Mouse (Mus musculus) olfactory bulb, adult 2 months (tissue): ENCODE results near the gene Xpc.

Experiments used
- CTCF ChIP-seq: fragments of 200-500 bp; IDR thresholded peaks from 2 replicates; pipeline ENCODE4 v1.5.1; 2012; ENCODE audit warnings: low read depth, mild to moderate bottlenecking, low read length, moderate library complexity; ENCODE audit not compliant: insufficient read depth
- POLR2A ChIP-seq: fragments of 200-500 bp; IDR thresholded peaks from 2 replicates; pipeline ENCODE4 v1.6.1; 2012; ENCODE audit warnings: mild to moderate bottlenecking, low read depth, low read length, moderate library complexity; ENCODE audit not compliant: insufficient read depth

DNA sequence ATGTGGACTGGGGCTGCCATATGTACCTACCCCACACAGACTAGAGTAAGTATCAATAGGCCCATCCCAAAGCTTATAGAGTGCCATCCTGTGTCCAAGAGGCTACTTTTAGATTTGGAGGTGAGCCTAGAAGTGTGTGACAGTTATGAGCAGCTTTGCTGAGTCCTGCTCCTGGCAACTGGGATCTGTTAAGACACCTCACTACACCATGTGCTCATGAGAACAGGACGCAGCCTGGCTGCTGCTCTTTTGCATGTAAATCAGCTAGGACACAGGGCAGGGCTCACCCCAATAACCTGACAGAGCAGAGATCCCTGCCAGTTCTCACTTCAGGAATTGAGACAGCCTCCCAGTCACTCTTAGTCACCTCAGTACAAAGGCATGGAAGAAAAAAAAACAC, 48.6 kb downstream of the Xpc start:
- TF ChIP-seq POLR2A (no peak), CTCF (no peak)
